Mouse (Mus musculus): ENCODE measurements around the gene Pck2.

Gene Pck2

GRCm38 (mm10) chr14:55575711-55576110, 35.6 kb downstream of the Pck2 start:
- DNase-seq (ENCODE audit: low read depth, low spot score) = no peak

GRCm38 (mm10) chr14:55576376-55576775, 36.3 kb downstream of the Pck2 start:
- DNase-seq (ENCODE audit: low read depth, low spot score) = no peak

GRCm38 (mm10) chr14:55577871-55578667, 38.0 kb downstream of the Pck2 start, which contains the start of gene Psme1:
Gene Psme1 (plus strand): TSS chr14:55578123.
- peak; percentile 32 for DNase-seq (ENCODE audit: low read depth, low spot score)

DNA sequence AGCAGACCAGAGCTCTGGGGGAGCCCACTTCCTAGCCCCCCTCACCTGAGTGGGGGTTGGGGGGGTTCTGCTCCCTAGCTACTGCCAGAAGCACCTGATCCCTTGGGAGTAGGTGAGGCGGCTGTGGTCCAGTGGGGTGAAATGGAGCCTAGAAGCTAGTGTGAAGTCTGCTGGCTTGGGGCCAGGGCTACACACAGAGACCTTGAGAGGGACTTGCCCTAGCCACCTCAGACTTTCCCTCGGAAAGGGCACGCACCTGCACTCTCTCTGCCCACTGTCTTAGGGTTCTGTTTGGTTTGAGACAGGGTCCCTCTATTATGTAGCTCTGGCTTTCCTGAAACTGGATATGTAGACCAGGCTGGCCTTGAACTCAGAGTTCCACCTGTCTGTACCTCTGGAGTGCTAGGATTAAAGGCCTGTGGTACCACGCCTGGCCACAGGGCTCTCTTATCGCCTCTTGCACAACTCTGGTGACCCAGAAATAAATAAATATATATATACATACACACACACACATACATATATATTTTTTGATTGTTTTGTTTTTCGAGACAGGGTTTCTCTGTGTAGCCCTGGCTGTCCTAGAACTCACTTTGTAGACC, 38.7 kb downstream of the Pck2 start:
- DNase-seq (ENCODE audit: low read depth, low spot score) = no peak

DNA sequence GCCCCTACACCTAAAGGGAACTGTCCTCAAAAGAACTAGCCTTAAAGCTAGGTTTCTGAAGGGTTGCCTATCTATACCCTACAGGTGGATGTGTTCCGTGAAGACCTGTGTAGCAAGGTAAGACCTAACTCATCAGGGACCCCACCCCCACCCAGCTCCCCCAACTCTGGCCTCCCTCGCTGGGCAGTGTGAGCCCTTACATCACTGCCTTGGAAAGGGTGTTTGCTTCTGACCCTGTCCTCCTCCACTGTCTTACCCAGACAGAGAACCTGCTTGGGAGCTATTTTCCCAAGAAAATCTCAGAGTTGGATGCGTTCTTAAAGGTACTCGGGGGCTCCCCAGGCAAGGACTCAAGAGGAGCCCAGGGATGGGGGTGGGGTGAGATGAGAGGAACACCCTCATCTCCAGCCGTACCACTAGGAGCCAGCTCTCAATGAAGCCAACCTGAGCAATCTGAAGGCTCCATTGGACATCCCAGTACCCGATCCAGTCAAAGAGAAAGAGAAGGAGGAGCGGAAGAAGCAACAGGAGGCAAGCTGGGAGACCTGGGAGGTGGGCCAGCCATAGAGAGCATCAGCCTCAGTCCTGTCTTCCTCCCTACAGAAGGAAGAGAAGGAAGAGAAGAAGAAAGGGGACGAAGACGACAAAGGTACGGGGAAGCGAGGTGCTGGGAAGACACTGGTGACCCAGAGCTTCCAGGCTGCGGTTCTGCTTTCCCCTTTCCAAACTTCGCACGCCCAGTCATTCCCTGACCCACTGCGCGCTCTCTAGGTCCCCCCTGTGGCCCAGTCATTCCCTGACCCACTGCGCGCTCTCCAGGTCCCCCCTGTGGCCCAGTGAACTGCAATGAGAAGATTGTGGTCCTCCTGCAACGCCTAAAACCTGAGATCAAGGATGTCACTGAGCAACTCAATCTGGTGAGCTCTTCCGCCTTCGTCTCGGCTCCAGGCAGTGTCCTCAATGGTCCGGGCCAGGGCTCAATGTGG, 39.7 kb downstream of the Pck2 start:
- DNase-seq (ENCODE audit: low read depth, low spot score) = no peak

DNA sequence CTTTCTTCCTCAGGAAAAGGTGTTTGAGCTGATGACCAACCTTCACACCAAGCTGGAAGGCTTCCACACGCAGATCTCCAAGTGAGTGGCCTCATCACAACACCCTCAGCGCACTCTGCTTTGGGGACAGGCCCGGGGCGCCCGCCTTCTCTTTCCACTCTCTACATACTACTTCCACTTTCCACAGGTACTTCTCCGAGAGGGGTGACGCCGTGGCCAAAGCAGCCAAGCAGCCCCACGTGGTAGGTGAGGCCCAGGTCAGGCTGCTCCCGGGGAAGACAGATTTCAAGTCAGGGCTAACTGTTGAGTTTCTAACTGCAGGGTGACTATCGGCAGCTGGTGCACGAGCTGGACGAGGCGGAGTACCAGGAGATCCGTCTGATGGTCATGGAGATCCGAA, 40.7 kb downstream of the Pck2 start:
- no peak for DNase-seq (ENCODE audit: low read depth, low spot score)

GRCm38 (mm10) chr14:55581981-55582681, 42.1 kb downstream of the Pck2 start:
- no peak for DNase-seq (ENCODE audit: low read depth, low spot score)

GRCm38 (mm10) chr14:55584303-55584701, 44.2 kb downstream of the Pck2 start:
- DNase-seq (ENCODE audit: low read depth, low spot score) = no peak

DNA sequence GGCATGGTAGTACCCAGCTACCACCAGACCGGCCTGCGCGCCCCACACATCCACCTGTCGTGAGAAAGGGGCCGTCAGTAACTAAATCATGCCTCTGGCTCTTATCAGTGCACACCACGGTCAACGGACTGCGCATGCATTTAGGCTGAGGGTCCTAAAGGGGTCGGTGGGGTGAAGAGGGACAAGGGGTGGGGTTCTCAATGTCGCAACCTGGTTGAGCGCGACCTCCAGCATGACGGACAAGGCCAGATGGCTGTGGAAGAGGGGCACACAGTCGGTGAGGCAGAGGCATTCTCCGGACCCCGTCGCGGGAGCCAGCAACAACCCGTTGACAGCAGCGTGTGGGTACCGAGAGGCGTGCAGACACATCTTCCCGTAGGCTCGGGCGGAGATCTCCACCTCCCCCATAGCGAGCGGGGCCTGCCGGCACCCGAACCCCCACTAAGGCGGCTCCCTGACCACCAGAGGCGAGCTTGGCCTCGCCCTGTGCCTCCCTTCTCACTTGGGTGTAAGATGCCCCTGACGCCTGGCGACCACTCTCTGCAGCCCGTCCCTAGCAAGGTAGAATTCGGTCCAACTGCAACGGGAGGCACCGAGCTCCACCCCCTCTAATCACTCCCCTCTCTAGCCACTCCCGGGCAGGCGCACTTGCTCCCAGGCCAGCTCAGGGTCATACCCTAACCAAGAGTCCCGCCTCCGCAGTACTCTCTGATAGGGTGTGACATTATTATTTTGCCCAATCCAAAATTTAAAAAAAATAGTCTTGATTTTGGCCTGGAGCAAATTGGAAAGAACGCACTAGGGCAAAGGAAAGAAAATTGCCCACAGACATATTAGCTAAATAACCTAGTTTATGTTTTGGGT, 44.9 kb downstream of the Pck2 start, which contains the start of gene Emc9:
Gene Emc9, minus strand, starts transcription at position 601 of the 864 bp plus-strand sequence.
- DNase-seq (ENCODE audit: low read depth, low spot score) = no peak

DNA sequence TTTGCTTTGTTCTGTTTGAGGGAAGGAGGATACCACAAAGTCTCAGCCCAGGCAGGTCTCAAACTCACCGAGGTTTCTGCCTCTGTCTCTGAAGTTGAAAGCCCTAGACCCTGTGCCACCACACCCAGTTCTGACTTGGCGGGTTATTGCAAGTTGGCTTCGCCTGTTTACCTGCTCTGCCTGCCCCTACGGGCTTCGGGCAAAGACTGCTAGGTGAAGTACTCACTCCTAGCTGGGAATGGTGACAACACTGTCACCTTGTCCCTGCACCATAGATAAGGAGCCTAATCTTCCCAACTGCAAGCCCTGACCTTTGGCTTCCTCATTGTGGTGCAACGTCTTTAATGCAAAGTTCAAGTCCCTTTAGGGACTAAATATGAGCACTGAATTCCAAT, 45.5 kb downstream of the Pck2 start:
- no peak for DNase-seq (ENCODE audit: low read depth, low spot score)

- DNase-seq (ENCODE audit: low read depth, low spot score) = no peak
These were observed 46.1 kb downstream of the Pck2 start for GRCm38 (mm10) chr14:55586149-55586548.

DNA sequence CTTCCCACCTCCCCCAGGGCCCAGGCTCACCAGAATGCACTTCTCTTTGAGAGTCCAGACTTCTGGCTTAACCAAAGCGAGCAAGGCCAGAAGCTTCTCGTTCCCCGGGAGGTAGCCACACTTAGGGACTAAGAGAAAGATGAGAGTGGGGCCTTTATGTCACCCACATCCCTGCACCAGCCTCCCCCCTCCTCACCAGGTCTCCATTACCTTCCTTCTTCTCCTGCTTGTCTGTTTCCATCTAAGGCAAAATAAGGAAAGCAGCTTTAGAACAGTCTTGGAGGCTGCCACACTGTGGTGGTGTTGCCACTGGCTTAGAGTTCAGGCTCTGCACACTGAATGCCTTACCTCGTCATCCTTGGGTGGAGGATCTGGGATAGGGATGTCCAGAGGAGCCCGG, 49.2 kb downstream of the Pck2 start:
- DNase-seq (ENCODE audit: low read depth, low spot score) = no peak

- no peak for DNase-seq (ENCODE audit: low read depth, low spot score)
These were observed 49.8 kb downstream of the Pck2 start for GRCm38 (mm10) chr14:55589771-55590448.

- DNase-seq (ENCODE audit: low read depth, low spot score) = peak; percentile 78
These were observed 50.8 kb downstream of the Pck2 start, which contains the start of gene Psme2 for GRCm38 (mm10) chr14:55590748-55591330. Gene Psme2 (minus strand): TSS chr14:55591113.

DNA sequence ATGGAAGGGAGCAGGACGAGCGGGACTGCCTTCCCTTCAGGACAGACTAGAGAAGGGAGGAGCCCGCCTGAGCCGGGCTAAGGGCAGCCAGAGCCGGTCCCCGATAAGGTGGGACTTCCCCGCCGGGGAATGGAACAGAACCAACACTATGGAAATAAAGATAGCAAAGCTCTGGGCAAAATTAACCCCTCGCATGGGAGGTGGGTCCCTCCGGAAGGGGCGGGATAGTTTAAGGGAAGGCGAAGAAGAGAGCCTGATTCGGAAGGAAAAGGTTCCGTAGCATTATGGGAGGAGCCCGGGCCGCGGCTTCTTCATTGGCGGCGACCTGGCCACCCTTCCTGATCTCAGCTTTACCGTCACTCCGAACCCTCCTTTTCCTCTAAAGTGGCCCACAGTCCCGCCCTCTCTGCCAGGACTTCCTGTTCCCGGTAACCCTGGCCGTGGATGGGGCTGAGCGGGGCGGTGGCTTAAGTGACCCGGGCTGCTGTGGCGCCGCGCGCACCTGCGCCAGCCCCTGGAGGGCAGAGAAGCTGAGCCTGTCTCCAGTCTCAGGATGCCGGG, 51.3 kb downstream of the Pck2 start, which contains the start of gene Rnf31:
Gene Rnf31, plus strand, starts transcription at position 378 of the 561 bp plus-strand sequence.
- peak; percentile 90 for DNase-seq (ENCODE audit: low read depth, low spot score)

- no peak for DNase-seq (ENCODE audit: low read depth, low spot score)
These were observed 52.2 kb downstream of the Pck2 start for GRCm38 (mm10) chr14:55592226-55592625.

- DNase-seq (ENCODE audit: low read depth, low spot score) = no peak
These were observed 56.1 kb downstream of the Pck2 start for GRCm38 (mm10) chr14:55596036-55596690.

All from retina, postnatal 7 days (tissue).